In genomic region chr7:121034701-121035141, GRCm38 (mm10) we compare ENCODE assay signal across 8 mouse cellular contexts. TPM values are rescaled to one million over a fixed set of nuclear protein-coding genes. Genes with fewer than 3 reads are reported as not detected.
A peak's percentile ranks its signal among the peaks of the same experiment; 100 is the strongest.
DNase-seq lines count a peak whose midpoint lies in the region; ATAC-seq and TF ChIP-seq lines count a peak whose summit lies in the region.

No protein-coding gene starts in this region.

- peak; percentile 71 to 81 for DNase-seq in heart, adult 18-20 months
- DNase-seq in heart, postnatal 14 days, result no peak
- DNase-seq in thymus, adult 2 months, result peak; percentile 66
- no peak for DNase-seq in thymus, postnatal 0 days (ENCODE audit: low spot score)
- DNase-seq in left cerebral cortex, postnatal 25 days (ENCODE audit: low spot score in 2 of 2), result peak; percentile 54 to 75
- DNase-seq in B cell, adult 2 months, result no peak

- no peak for TF ChIP-seq POLR2A in thymus, adult 2 months (IDR thresholded peaks at IDR 0.05; ENCODE audit: control insufficient read depth, extremely low read depth, insufficient read depth, low read length, poor library complexity)

- no peak overlapping the region for H3K27ac ChIP-seq in thymus, adult 2 months (ENCODE audit: control insufficient read depth, insufficient read depth, low read length)
- peak overlapping the region; percentile 98 for H3K27ac ChIP-seq in forebrain, embryonic 13.5 days
- H3K27ac ChIP-seq in midbrain, embryonic 16.5 days (ENCODE audit: low read length), result peak overlapping the region; percentile 99

- H3K9me3 ChIP-seq in forebrain, embryonic 13.5 days (replicated peaks), result no peaks in the 10 kb centered on the region
- H3K9me3 ChIP-seq in midbrain, embryonic 16.5 days (replicated peaks; ENCODE audit: control insufficient read depth, low read length, poor library complexity, severe bottlenecking), result no peaks in the 10 kb centered on the region

- under 1% methylated on average over 51 of the region's 63 CpGs for WGBS in thymus, adult 2 months
- WGBS in forebrain, embryonic 13.5 days, result under 1% methylated on average over 38 of the region's 63 CpGs
- 2% methylated on average over 34 of the region's 63 CpGs for WGBS in midbrain, embryonic 16.5 days

- ATAC-seq in forebrain, embryonic 13.5 days, result peak; percentile 78
- ATAC-seq in midbrain, embryonic 16.5 days, result peak; percentile 88

- H3K36me3 ChIP-seq in thymus, adult 2 months (ENCODE audit: control insufficient read depth, insufficient read depth, low read length), result no peaks in the 10 kb centered on the region
- no peaks in the 10 kb centered on the region for H3K36me3 ChIP-seq in forebrain, embryonic 13.5 days (ENCODE audit: poor library complexity, severe bottlenecking)
- no peaks in the 10 kb centered on the region for H3K36me3 ChIP-seq in midbrain, embryonic 16.5 days (ENCODE audit: control insufficient read depth, insufficient read depth, low read length)

- TF ChIP-seq CTCF in thymus, adult 2 months (IDR thresholded peaks at IDR 0.05; ENCODE audit: borderline replicate concordance, control insufficient read depth, extremely low read depth, insufficient read depth, low read length, poor library complexity), result no peak

- H3K4me3 ChIP-seq in thymus, adult 2 months (ENCODE audit: control insufficient read depth, insufficient read depth, low read length), result peak overlapping the region; percentile 94
- H3K4me3 ChIP-seq in forebrain, embryonic 13.5 days, result peak overlapping the region; percentile 96
- H3K4me3 ChIP-seq in midbrain, embryonic 16.5 days (ENCODE audit: low read depth, low read length), result peak overlapping the region; percentile 98

- H3K27me3 ChIP-seq in thymus, adult 2 months (ENCODE audit: control insufficient read depth, insufficient read depth, low read length), result no peaks in the 10 kb centered on the region; the same call in 1 of the 2 replicates
- peaks cover 13% of the 10 kb centered on the region for H3K27me3 ChIP-seq in forebrain, embryonic 13.5 days
- peaks cover 4% of the 10 kb centered on the region for H3K27me3 ChIP-seq in midbrain, embryonic 16.5 days (ENCODE audit: control insufficient read depth, insufficient read depth, low read depth, low read length)

- peaks cover 8% of the 10 kb centered on the region for H3K4me1 ChIP-seq in thymus, adult 2 months (replicated peaks; ENCODE audit: control insufficient read depth, insufficient read depth, low read length)
- peaks cover 36% of the 10 kb centered on the region for H3K4me1 ChIP-seq in forebrain, embryonic 13.5 days
- H3K4me1 ChIP-seq in midbrain, embryonic 16.5 days (ENCODE audit: control insufficient read depth, insufficient read depth, low read length), result peaks cover 28% of the 10 kb centered on the region

- H3K4me2 ChIP-seq in forebrain, embryonic 13.5 days, result peak overlapping the region; percentile 83
- H3K4me2 ChIP-seq in midbrain, embryonic 16.5 days (ENCODE audit: low read length), result peak overlapping the region; percentile 63

- intact Hi-C loops in heart, postnatal 14 days (cut with DNase I), result loop anchor here (5.0 kb wide), 3 partner anchors 38 to 192 kb away; partner anchors contain the start of genes Cdr2, Eef2k, Igsf6 and Mfsd13b
- intact Hi-C loops in left cerebral cortex, postnatal 25 days (cut with DNase I), result loop anchor here (5.0 kb wide), 1 partner anchor 192 kb away; the partner anchor contains the start of gene Eef2k

- H3K9ac ChIP-seq in forebrain, embryonic 13.5 days, result peak overlapping the region; percentile 99
- peak overlapping the region; percentile 99 for H3K9ac ChIP-seq in midbrain, embryonic 16.5 days (ENCODE audit: low read depth, low read length)

RNA-seq across cellular contexts. Expression of gene Mettl9, which starts 0.5 kb away (rescaled TPM):
- total RNA-seq in heart, adult 18-20 months (2021), result 10 to 100 TPM; 76.9 to 98.0 TPM
- total RNA-seq in heart, postnatal 14 days (2021), result 10 to 100 TPM; 78.8 to 94.3 TPM
- polyA plus RNA-seq in thymus, adult 2 months (2012; rRNA removed), result 20.7 and 28.1 TPM in 2 replicates
- polyA plus RNA-seq in thymus, postnatal 0 days (2015; fragmentation: Nextera tagmentation; extraction: Ambion mirVana), result 86.3 and 93.3 TPM in 2 replicates
- 225 and 230 TPM in 2 replicates for polyA plus RNA-seq in forebrain, embryonic 13.5 days (2015; fragmentation: Nextera tagmentation; extraction: Ambion mirVana)
- total RNA-seq in left cerebral cortex, postnatal 25 days (2021), result 10 to 100 TPM; 90.8 to 93.0 TPM
- polyA plus RNA-seq in midbrain, embryonic 16.5 days (2015; fragmentation: Nextera tagmentation; extraction: Ambion mirVana), result 169 and 184 TPM in 2 replicates

RNA-seq across cellular contexts. Expression of gene Igsf6, which starts 39.7 kb away (rescaled TPM):
- total RNA-seq in heart, adult 18-20 months (2021), result 1 to 10 TPM in 1 of 2 experiments, under 1 TPM in 1; 0.89 to 1.5 TPM
- total RNA-seq in heart, postnatal 14 days (2021), result 1 to 10 TPM; 1.3 to 1.4 TPM
- polyA plus RNA-seq in thymus, adult 2 months (2012; rRNA removed), result 1.3 and 1.4 TPM in 2 replicates
- polyA plus RNA-seq in thymus, postnatal 0 days (2015; fragmentation: Nextera tagmentation; extraction: Ambion mirVana), result 2.5 and 2.9 TPM in 2 replicates
- polyA plus RNA-seq in forebrain, embryonic 13.5 days (2015; fragmentation: Nextera tagmentation; extraction: Ambion mirVana), result 0.63 and 0.96 TPM in 2 replicates
- total RNA-seq in left cerebral cortex, postnatal 25 days (2021), result under 1 TPM; 0.28 to 0.48 TPM
- 0.62 and 0.67 TPM in 2 replicates for polyA plus RNA-seq in midbrain, embryonic 16.5 days (2015; fragmentation: Nextera tagmentation; extraction: Ambion mirVana)

RNA-seq across cellular contexts. Expression of gene Otoa, which starts 46.7 kb away (rescaled TPM):
- total RNA-seq in heart, adult 18-20 months (2021), result under 1 TPM; 0.05 to 0.18 TPM
- total RNA-seq in heart, postnatal 14 days (2021), result 1 to 10 TPM in 1 of 2 experiments, under 1 TPM in 1; 0.88 to 2.0 TPM
- 0.22 and 0.81 TPM in 2 replicates for polyA plus RNA-seq in thymus, adult 2 months (2012; rRNA removed)
- polyA plus RNA-seq in thymus, postnatal 0 days (2015; fragmentation: Nextera tagmentation; extraction: Ambion mirVana), result 0.18 and 0.48 TPM in 2 replicates
- polyA plus RNA-seq in forebrain, embryonic 13.5 days (2015; fragmentation: Nextera tagmentation; extraction: Ambion mirVana), result 0.05 and 0.31 TPM in 2 replicates
- under 1 TPM; 0.27 to 0.57 TPM for total RNA-seq in left cerebral cortex, postnatal 25 days (2021)
- 0.09 and 0.19 TPM in 2 replicates for polyA plus RNA-seq in midbrain, embryonic 16.5 days (2015; fragmentation: Nextera tagmentation; extraction: Ambion mirVana)

RNA-seq across cellular contexts. Expression of gene Mfsd13b, which starts 52.4 kb away (rescaled TPM):
- not detected for total RNA-seq in heart, adult 18-20 months (2021)
- total RNA-seq in heart, postnatal 14 days (2021), result not detected
- 0.13 and 0.16 TPM in 2 replicates for polyA plus RNA-seq in thymus, adult 2 months (2012; rRNA removed)
- polyA plus RNA-seq in thymus, postnatal 0 days (2015; fragmentation: Nextera tagmentation; extraction: Ambion mirVana), result 0.12 and 0.49 TPM in 2 replicates
- 0.31 and 0.45 TPM in 2 replicates for polyA plus RNA-seq in forebrain, embryonic 13.5 days (2015; fragmentation: Nextera tagmentation; extraction: Ambion mirVana)
- total RNA-seq in left cerebral cortex, postnatal 25 days (2021), result under 1 TPM; 0.41 TPM
- polyA plus RNA-seq in midbrain, embryonic 16.5 days (2015; fragmentation: Nextera tagmentation; extraction: Ambion mirVana), result 0.11 and 0.63 TPM in 2 replicates

RNA-seq across cellular contexts. Expression of gene Cdr2, which starts 52.6 kb away (rescaled TPM):
- 10 to 100 TPM; 10.9 to 12.9 TPM for total RNA-seq in heart, adult 18-20 months (2021)
- total RNA-seq in heart, postnatal 14 days (2021), result 10 to 100 TPM; 24.1 to 24.8 TPM
- polyA plus RNA-seq in thymus, adult 2 months (2012; rRNA removed), result 6.0 TPM in 2 replicates
- polyA plus RNA-seq in thymus, postnatal 0 days (2015; fragmentation: Nextera tagmentation; extraction: Ambion mirVana), result 2.9 and 3.2 TPM in 2 replicates
- 11.1 TPM in 2 replicates for polyA plus RNA-seq in forebrain, embryonic 13.5 days (2015; fragmentation: Nextera tagmentation; extraction: Ambion mirVana)
- 1 to 10 TPM; 7.8 to 8.7 TPM for total RNA-seq in left cerebral cortex, postnatal 25 days (2021)
- polyA plus RNA-seq in midbrain, embryonic 16.5 days (2015; fragmentation: Nextera tagmentation; extraction: Ambion mirVana), result 12.6 and 14.6 TPM in 2 replicates

Comparison
In these comparisons a context has a peak if more than half of its experiments do, and no peak if none do; other contexts are left out.
1. DNase-seq: peak in heart, adult 18-20 months (2 of 2), thymus, adult 2 months (single experiment) and left cerebral cortex, postnatal 25 days (2 of 2); none in heart, postnatal 14 days (0 of 2), thymus, postnatal 0 days (single experiment) and B cell, adult 2 months (0 of 2).
2. Peak in every context shown above with its lines, with median percentiles within 50 percentile points of each other: H3K4me3 ChIP-seq.